Mouse (Mus musculus) embryonic fibroblast, embryonic 13.5 days (primary cell): ENCODE data around the gene Ap2a2.

Source experiments
- CTCF ChIP-seq: IDR thresholded peaks from 2 replicates; pipeline ENCODE4 v1.5.1; 2011; ENCODE audit warnings: mild to moderate bottlenecking, control low read depth, low read length, moderate library complexity, borderline replicate concordance; ENCODE audit not compliant: insufficient read depth
- POLR2A ChIP-seq: IDR thresholded peaks from 2 replicates; pipeline ENCODE4 v1.6.1; 2011; ENCODE audit warnings: low read depth, mild to moderate bottlenecking, control low read depth, low read length, moderate library complexity

DNA sequence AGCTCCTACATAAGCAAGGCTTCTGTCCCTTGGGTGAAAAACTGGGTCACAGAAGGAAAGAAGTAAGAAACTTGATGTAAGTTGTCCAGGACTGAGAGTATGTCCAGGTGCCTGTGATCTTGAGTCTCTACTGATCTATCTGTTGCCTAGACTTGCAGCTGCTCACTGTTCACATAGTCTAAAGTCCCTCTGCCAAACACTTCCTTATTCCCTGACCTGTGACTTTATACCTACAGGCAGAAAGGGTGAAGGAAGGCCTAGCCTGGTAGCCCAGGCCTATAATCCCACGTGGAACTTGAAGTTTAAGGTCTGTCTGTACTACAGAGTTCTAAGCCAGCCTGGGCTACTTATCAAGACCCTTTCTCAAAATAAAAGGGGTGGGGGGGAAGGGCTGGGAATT lies 26.4 kb upstream of the Ap2a2 start:
- TF ChIP-seq CTCF (no peak), POLR2A (no peak)
